In genomic region chr13:44567696-44568095, GRCm38 (mm10) we compare ENCODE assay signal across 20 mouse cellular contexts.
DNase-seq lines count a peak whose midpoint lies in the region; ATAC-seq lines count a peak whose summit lies in the region.
"Had no signal": no experiment of that assay in that cellular context is flagged by ENCODE, and none has a peak within 500 bp of the region (broad histone marks: within the 10 kb centered on the region; RNA-seq: fewer than 3 reads in every experiment).

No protein-coding gene starts in this region.

- no peak overlapping the region for H3K4me3 ChIP-seq in hindbrain, embryonic 14.5 days (replicated peaks; ENCODE audit: low read length)
- H3K4me3 ChIP-seq: embryonic facial prominence, embryonic 13.5 days; embryonic facial prominence, embryonic 15.5 days; erythroblast, embryonic 14.5 days; forebrain, embryonic 10.5 days; forebrain, embryonic 12.5 days; gastrocnemius, adult 2 months had no signal

- peak; percentile 20 to 41 for DNase-seq in cerebellum, adult 18-20 months
- no peak for DNase-seq in cerebellum, postnatal 36 days
- DNase-seq in cerebellum, adult 9-10 months = peak; percentile 57
- no peak for DNase-seq in cerebellum, adult 11 months
- DNase-seq in cerebellum, adult 9-11 months = peak; percentile 51
- DNase-seq in cerebellum, postnatal 14 days = peak; percentile 63 to 70
- no peak for DNase-seq in heart, postnatal 14 days
- DNase-seq in hindbrain, embryonic 14.5 days (ENCODE audit: low spot score) = no peak
- DNase-seq: adrenal gland, adult 2 months; adrenal gland, postnatal 10 days; adrenal gland, postnatal 25 days; embryo, embryonic 11 days; gastrocnemius, adult 2 months had no signal

- no peak overlapping the region for H3K9ac ChIP-seq in hindbrain, embryonic 14.5 days
- H3K9ac ChIP-seq: embryonic facial prominence, embryonic 13.5 days; embryonic facial prominence, embryonic 15.5 days; forebrain, embryonic 12.5 days had no signal

- H3K27me3 ChIP-seq in hindbrain, embryonic 14.5 days (ENCODE audit: control insufficient read depth, insufficient read depth, low read length) = no peaks in the 10 kb centered on the region
- H3K27me3 ChIP-seq: embryonic facial prominence, embryonic 13.5 days; embryonic facial prominence, embryonic 15.5 days; forebrain, embryonic 12.5 days had no signal

- ATAC-seq in hindbrain, embryonic 14.5 days (ENCODE audit: low FRiP score) = no peak
- ATAC-seq: forebrain, embryonic 14.5 days; forebrain, embryonic 16.5 days had no signal

- intact Hi-C loops in heart, postnatal 14 days (cut with DNase I) = no loop called here

- no peaks in the 10 kb centered on the region for H3K9me3 ChIP-seq in hindbrain, embryonic 14.5 days (ENCODE audit: control insufficient read depth, low read length)
- H3K9me3 ChIP-seq: embryonic facial prominence, embryonic 13.5 days; embryonic facial prominence, embryonic 15.5 days; forebrain, embryonic 10.5 days; forebrain, embryonic 12.5 days had no signal

- 79% methylated on average over 2 of the region's 2 CpGs for WGBS in hindbrain, embryonic 14.5 days

- no peak overlapping the region for H3K27ac ChIP-seq in hindbrain, embryonic 14.5 days
- H3K27ac ChIP-seq: embryonic facial prominence, embryonic 13.5 days; embryonic facial prominence, embryonic 15.5 days; forebrain, embryonic 10.5 days; forebrain, embryonic 12.5 days; gastrocnemius, adult 2 months had no signal

- H3K4me2 ChIP-seq in hindbrain, embryonic 14.5 days (replicated peaks) = no peak overlapping the region
- H3K4me2 ChIP-seq: embryonic facial prominence, embryonic 13.5 days; embryonic facial prominence, embryonic 15.5 days; forebrain, embryonic 12.5 days had no signal

- no peaks in the 10 kb centered on the region for H3K4me1 ChIP-seq in hindbrain, embryonic 14.5 days (replicated peaks; ENCODE audit: control insufficient read depth, insufficient read depth, low read length)

- no peaks in the 10 kb centered on the region for H3K36me3 ChIP-seq in hindbrain, embryonic 14.5 days (replicated peaks; ENCODE audit: control insufficient read depth, insufficient read depth)
- H3K36me3 ChIP-seq: embryonic facial prominence, embryonic 13.5 days; embryonic facial prominence, embryonic 15.5 days; forebrain, embryonic 10.5 days; forebrain, embryonic 12.5 days had no signal

Comparison
In these comparisons a context has a peak if more than half of its experiments do, and no peak if none do; other contexts are left out.
1. DNase-seq: peak in cerebellum, adult 18-20 months (2 of 2), cerebellum, adult 9-10 months (single experiment), cerebellum, adult 9-11 months (single experiment) and cerebellum, postnatal 14 days (2 of 2); none in cerebellum, postnatal 36 days (0 of 2), cerebellum, adult 11 months (single experiment), heart, postnatal 14 days (0 of 2) and hindbrain, embryonic 14.5 days (single experiment).